Mouse (Mus musculus) heart, postnatal 14 days (tissue): ENCODE measurements at regions not wholly inside any gene's neighbourhood (a gene's known extent, or its start where the extent isn't known, plus 50 kb on each side); places are given as distances from the start of the nearest gene placed in this dataset.

ENCODE experiments used
- DNase-seq, 2 experiments: peaks; one replicate each; pipeline ENCODE4 v3.0.0; 2021 to 2022
- intact Hi-C: fragments of 180-260 bp; cut with DNase I; formaldehyde crosslinking; loops from one replicate; pipeline ENCODE4 v1.15.1; 2025

DNA sequence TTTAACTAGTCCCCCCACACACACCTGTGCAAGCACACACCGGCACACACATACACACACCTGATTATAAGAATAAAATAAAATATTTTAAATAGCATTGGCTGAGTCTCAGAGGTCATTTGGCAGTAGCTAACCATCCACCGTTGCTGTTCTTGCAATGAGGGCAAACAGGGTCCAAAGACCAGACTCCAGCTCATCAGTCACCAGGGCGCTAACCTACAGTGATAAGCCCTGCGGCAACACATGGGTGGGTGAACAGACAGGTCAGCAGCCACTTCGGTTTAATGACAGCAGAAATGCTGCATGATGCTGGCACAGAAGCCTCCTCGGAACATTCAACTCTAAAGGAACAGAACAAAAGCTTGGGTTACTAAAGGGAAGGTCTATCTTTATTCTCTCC is 54.9 kb downstream of the Tas2r134 start:
- no peak for DNase-seq
- intact Hi-C loops: no loop called here

DNA sequence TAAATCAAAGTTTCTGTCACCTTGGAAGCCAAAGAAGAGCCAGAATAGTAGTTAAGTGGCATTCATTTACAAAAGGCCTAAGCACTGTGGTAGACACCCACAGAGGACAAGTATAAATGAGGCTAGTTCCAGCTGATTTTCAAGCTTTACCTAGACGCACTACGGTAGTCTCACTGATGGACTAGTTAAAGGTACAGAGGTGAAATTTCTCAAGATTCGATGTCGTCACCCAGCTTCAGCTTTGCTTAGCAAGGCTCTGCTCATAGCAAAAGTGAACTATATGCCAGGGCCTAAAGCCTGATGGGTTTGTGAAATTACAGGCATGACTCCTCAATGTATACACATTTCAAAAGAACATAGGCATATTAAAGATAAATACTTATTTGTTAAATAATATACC is 55.4 kb downstream of the Tas2r134 start:
- no peak for DNase-seq
- intact Hi-C loops: no loop called here

DNA sequence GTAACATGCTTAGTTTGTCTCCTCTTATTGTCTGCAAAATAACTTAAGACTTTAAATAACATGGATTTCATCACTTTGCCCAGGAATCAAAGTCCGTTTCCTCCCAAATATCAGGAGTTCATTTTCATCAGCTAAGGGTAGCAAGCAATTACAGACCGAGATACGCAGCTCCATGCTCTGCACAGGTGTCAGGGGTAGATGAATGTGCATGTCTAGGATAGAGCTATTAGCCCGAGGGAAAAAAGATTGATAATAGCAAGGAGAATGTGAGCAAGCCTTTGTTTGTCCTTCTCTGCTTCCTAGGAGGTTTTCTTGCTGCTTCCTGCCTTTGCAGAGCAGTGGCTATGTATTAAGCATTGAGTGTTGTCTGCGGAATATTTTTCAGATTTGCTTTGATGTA is 77.8 kb downstream of the Tas2r134 start:
- DNase-seq: no peak
- intact Hi-C loops: no loop called here

DNA sequence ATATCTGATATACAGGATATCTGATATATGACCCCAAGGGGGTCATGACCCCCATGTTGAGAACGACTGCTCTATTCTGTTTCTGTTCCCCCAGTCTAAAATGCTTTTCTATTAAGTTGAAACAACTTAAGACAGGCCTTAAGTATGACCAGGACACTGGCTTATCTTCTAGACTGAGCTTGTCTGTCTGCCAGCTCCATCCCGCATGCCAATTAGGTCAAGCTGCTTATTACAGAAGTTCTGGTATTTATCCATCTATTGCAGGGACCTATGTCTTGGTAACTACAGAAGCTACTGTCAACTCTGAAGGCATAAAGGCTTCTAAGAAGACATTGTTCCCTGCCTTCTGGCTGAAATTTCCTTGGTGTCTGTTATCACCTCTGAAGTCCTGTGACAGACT is 81.4 kb downstream of the Tas2r134 start:
- peak; percentile 23 to 44 for DNase-seq
- intact Hi-C loops: no loop called here

DNA sequence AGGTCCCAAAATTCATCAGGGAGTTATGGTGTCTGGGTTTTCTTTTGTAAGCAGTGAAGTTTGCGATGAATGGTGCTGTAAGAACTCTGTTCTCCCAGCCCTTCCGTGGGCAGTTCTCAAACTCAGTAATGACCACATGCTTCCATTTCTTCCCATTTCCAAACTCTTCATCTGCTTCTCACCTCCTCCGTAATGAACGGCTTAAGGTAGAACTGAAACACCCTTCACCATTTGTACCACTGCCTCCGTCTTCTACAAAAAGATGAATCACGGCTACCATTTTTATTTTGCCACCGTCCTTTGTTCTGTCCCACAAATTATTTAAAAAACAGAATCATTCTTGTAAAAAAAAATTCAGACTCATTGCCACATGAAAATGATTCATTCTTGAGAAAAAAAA is 85.3 kb downstream of the Tas2r134 start:
- DNase-seq: no peak
- intact Hi-C loops: no loop called here

DNA sequence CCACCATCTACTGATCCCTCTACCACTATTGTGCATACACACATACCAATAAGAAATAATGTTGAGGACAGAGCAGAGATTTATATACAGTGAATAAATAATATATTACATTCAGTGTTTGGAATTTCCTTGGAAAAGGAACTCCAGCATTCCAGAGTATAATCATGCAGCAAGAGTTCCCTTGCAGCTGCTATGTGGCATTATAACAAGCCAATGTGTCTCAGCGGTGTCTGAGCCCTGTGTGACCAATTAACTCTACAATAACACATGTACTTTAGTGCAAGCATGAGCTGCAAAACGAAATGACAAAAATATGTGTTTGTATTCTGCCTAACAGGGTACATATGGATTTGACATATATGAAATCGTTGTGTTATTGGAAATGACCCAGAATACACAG is 103.5 kb downstream of the Tas2r134 start:
- no peak for DNase-seq
- intact Hi-C loops: no loop called here

DNA sequence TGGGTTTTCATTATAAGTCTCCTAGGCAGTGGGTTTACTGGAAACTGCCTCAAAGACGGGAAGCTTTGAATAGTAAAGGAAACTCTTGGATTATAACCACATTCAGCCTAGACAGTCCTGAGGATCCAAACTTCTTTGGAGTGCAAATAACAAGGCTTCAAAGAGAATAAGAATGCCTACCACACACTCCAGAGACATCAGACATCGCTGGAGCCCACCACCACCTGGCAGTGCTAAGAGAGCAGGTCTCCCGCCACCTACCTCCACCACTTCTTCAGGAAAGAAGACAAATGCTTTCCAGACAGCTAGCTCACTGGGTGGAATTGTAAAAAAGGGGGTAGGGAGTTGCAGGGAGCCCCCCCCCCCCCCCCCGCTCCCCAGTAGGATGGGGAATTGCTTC is 104.4 kb downstream of the Tas2r134 start:
- intact Hi-C loops: no loop called here
- DNase-seq: no peak

DNA sequence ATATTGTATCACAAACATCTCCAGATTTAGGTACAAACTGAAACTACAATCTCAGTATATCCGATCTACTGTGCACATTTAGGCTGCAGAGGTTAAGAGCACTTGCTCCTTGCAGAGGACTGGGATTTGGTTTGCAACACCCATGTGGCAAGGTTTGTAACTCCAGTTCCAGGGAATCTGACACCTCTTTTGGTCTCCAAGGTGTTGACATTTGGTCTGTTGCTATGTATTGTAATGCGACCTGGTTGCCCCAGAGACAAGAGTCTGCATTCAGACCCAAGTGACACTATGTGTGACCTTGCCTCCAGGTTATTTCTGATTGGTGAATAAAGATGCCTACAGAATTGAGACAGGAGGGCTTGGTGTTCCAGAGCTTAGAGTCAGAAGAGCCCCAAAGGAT is 105.0 kb downstream of the Tas2r134 start:
- DNase-seq: no peak
- intact Hi-C loops: no loop called here

DNA sequence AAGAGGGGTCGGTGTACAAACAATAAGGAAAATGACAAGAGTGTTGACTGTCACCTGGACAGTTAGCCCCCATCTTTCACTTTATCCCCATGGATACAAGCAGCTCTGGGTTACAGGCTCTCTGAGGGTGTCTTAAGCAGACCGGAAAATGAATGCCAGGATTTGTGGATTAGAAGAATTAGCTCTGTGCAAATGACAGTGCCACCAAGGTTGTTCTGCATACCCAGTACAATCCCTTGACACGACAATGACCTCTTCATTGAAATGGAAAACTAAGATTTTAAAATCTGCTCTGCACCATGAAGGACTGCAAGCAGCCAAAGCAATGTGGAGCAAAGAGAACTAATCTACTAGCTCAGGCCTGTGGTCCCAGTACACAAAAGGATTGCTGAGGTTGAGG is 105.9 kb downstream of the Tas2r134 start:
- intact Hi-C loops: no loop called here
- DNase-seq: no peak

DNA sequence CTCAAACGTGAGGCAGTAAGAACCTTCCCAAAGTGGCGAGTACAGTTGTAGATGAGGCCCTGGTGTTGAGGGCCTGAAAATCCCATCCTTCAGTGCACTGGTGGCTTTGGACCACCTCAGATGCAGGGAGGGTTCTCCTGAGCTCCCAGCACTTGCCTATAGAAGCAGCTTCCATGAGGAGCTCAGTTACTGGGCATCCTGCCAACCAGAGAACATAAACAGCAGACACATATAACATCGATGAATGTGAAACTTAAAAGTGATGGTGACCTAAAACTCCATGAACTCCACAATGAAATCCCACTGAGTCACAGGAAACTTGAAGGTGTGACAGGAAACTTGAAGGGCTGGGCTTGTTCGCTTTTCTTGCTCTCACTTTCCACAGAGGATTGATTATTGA is 109.1 kb downstream of the Tas2r134 start:
- intact Hi-C loops: no loop called here
- no peak for DNase-seq

DNA sequence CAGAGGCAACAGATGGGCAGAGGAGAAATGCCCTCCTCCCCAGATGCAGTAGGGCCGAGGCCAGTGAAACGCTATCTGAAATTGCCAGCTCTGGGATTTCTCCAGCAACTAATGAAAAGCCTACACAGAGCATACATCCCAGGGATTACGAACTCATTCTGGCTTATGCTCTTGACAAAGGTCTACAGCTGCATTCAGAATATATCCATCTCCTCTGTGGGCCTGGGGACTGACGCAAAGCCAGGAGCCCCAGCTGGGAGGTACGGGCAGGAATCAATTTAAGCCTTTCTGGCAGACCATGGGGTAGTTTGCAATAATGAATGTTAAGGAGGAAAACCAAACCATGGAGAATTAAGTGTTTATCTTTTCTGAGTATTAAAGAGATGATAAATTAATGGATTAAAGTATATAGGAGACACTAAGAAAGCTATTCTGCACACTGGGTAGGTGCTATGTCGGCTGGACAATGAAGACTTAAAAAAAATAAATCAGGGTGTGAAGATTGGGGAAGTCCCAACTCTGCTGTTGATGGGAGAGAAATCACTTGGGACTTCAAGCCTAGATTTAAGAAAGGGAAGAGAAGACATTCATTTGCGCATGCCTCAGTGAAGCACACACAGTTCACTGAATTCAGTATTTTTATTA is 120.5 kb downstream of the Tas2r134 start:
- intact Hi-C loops: no loop called here
- no peak for DNase-seq

DNA sequence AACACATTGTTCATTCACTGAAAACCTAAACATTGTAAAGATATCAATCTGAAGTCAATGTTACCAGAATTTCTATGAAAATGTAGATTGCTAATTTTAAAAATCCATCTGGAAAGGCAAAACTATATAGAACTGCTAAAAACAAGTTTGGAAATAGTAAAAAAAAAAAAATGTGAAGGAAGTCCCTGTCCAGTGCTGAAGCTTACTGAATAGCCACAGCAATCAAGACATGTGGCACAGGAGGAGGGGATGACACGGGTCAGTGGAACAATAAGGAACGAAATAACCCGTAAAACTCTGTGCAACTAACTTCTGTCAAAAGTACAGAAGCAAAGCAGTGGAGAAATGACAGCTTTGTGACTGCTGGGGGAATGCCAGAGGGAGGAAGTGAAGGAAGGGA is 121.9 kb downstream of the Tas2r134 start:
- intact Hi-C loops: no loop called here
- no peak for DNase-seq

DNA sequence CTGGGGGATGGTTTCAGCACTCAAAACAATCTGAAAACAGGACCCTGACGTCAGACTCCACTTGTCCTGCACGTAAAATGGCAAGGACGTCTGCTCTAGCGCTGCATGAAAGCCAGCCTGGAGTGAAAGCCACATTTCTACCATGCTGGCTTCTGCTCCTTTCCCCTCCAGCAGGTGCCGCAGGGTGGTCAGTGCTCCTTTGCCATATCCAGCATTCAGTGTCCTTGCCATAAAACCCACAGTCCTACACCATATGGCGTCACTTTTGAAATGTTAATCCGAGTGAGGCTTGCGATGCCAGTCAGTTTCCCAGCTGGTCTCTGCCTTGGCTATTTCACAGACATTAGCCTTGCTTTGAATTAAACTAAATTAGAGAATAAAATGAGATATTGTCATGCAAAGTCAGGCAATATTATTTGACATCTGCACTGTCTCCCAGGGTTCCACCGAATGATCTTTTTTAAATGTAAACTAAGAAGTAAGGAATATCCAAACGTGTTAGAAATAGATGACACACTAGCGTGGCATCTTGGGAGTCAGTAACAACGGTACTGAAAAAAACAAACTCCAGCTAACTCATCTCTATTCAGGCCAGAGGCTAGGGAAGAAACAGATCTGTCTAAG is 125.7 kb downstream of the Tas2r134 start:
- no peak for DNase-seq
- intact Hi-C loops: no loop called here

DNA sequence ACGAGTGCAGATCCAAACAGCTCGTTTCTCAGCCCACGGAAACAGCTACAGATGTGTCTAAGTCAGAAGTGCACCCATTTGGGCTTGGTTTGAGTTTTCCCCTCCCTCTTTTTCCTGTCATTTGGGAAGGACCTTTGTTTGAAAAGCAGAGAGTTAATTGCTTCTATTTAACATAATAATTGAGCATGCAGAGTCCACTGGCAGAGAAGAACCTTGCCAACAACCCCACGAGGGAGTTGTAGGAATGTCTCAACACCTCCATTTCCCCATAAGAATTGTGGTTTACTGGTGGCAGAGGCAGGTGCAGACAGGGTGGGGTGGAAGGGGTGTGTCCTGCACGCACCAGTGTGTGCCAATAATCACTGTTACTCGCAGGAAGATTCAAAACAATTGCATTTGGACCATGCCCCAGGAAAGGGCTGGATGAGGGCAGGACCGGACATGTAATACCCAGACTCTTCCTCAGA is 126.3 kb downstream of the Tas2r134 start:
- no peak for DNase-seq
- intact Hi-C loops: no loop called here

DNA sequence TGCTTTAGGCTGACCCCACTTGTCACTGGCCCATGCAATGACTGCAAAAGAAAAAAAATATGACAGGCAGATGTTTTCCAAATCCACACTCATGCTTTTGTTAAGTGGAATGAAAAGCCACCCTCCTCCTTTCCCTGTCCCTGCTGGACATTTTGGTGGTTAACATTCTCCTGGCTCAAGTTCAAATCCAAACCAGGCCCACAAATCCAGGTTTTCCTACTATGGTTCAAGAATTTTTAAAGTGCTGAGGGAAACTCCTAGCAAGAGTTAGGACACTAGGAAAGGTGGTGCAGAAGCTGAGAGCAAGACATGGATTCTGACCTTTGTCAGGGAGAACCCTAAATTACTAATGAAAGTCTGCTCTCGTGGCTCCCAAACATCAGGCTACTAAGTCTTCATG is 130.1 kb downstream of the Tas2r134 start:
- no peak for DNase-seq
- intact Hi-C loops: no loop called here

DNA sequence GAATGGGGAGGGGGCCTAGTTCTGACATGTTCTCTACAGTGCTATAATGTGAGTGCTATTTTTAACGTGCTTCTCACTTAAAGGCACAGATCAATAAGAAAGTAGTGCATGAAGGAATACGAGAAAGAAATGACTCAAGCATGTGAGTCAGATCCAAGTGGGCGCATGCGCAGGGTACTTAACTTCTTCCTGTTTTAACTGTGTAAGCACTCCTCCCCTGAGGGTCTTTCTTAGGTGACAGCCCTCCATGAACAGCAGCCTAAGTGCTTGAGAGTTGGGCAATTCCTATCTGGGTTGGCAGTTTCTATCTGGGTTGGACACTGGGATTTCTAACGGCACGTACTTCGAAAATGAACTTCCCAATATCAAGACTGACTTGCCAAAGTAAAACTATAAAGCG is 130.8 kb downstream of the Tas2r134 start:
- DNase-seq: no peak
- intact Hi-C loops: no loop called here

DNA sequence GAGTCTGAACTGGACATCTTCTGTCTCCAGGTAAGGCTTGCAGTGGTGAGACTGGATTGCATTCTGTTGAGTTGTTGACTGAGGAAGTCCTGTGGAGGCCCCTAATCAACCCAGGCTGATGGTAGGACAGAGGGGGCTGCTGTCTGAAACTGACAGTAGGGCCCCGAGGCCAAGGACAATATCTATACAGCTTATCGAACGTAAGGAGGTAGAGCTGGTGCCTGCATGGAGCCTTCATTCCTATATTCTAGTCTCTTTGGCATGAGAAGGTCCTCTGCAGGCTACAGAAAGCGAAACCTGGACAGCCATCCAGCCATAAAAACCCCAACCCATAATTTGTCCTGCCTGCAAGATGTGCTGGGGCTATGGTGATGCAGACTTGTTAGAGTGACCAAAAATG is 135.6 kb downstream of the Tas2r134 start:
- intact Hi-C loops: no loop called here
- DNase-seq: no peak

DNA sequence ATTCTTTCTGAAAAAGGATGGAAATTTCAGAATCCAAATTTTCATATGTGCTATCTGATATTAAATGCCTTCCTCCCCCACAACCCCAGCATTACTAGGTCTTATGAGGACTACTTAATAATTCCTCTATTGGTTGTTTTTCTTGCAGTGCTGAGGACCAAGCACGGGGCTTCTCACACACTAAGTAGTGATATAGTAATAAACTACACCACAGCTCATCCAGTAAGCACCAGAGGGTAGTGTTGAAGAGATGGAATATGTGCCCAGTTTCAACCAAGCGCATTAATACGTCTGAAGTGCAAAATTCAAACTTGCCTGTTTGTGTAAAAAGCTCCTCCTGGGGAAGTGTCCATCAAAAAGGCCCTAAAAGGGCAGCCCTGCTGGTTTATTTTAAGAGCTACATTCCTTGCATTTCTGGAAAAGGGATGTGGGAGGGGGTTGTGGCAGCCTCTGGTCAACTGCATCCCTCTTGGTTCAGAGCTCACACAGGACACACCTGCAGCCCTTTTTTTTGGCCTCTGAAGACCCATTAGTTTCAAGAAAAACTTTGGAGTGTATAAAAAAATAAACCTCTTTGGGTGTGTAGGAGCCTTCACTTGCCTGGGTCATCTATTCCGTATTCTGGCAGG is 140.3 kb downstream of the Tas2r134 start:
- DNase-seq: no peak
- intact Hi-C loops: no loop called here

DNA sequence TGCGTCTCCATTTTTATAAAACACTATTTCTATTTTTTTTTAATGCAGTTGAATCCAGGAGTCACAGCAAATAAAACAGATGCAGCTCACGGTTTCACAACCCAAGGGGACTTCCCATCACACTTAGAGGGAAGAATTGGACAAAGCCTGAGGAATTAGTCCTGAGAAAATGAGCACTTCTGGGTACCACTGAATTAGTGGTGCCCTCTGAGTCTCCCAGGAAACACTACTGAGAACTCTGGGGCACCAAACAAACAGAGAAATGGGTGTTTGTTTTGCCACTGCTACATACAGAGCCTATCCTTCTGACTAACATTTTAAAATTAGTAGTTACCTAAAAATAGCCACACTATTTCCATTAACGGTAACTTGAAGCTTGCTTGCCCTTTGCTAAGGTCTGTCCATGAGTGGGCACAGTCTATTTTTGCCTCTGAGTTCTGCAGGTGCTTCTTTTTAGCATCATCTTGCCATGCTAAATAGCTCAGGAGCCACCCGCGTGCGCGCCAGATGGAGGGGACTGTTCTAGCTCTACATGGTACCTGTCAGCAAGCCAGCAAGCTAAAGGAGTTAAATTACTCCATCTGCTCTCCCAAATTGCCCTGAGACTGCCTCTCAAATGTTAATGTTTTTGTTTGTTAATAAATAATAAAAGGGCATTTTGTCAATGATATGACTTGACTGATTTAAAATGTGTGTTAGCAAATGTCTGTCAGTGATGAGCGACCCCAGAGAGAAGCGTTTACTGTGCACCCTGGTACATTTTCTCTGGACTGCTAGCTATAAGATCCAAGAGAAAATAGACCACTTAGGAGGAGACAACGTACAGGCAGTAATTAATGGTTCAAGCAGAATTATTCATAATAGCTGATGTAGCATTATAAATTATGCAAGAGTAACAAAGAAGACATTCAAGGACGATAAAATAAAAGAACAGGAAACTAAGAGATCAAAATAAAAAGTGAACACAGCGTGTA is 141.3 kb downstream of the Tas2r134 start:
- intact Hi-C loops: no loop called here
- DNase-seq: no peak

DNA sequence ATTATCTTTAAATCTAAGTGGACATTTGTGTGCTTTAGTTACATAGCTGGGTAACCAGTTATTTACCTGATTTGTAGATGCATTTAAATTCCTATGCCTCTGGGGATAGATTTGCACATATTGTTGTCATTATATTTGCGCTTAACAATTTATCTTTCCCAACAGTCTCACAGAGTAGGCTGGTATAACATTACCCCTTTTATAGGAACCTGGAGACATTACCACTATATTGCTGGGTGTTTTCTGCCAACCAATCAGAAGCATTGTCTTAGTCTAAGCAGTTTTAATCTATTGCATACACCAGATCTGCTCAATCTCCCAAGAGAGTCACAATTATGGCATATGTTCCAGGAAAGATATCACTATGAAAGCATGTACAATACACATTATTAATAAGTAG is 149.8 kb downstream of the Rbm43 start:
- DNase-seq: no peak
- intact Hi-C loops: no loop called here

DNA sequence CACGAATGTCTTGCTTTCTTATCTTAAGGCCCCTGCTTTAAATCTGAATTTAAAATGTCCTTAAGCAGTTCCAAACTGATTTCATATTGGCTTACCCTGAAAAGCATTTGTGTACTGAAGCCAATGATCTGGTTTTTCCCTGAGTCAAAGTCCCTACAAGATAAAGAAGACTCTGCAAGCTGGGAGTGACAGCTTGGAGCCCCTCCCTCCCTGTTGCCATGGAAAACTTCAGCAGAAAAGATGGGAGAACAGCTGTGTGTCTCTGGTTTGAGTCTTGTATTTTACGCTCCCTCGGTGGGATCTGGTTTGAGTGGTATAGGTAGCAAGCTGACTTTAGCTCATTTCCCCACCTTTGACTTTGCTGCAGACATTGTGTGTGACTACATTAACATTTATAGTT is 146.1 kb downstream of the Rbm43 start:
- intact Hi-C loops: no loop called here

More for the DNA sequence above, 146.1 kb downstream of the Rbm43 start:
- DNase-seq: no peak
